ENCODE assay signal across 8 mouse cellular contexts in genomic region chr10:80384115-80384639, GRCm38 (mm10). TPM values are rescaled to one million over a fixed set of nuclear protein-coding genes. Genes with fewer than 3 reads are reported as not detected.
A peak's percentile ranks its signal among the peaks of the same experiment; 100 is the strongest.
DNase-seq lines count a peak whose midpoint lies in the region; ATAC-seq and TF ChIP-seq lines count a peak whose summit lies in the region.

No protein-coding gene starts in this region.

- peak; percentile 45 to 62 for DNase-seq in adrenal gland, adult (ENCODE audit: inconsistent age in 2 of 2, low spot score in 1 of 2)
- no peak for DNase-seq in adrenal gland, postnatal 10 days
- DNase-seq in testis, postnatal 14 days (ENCODE audit: low spot score) = no peak
- peak; percentile 52 for DNase-seq in liver, embryonic 13.5 days
- no peak for DNase-seq in left cerebral cortex, postnatal 36 days (ENCODE audit: low spot score in 2 of 2)
- DNase-seq in gastrocnemius, postnatal 36 days = no peak

- no peaks in the 10 kb centered on the region for H3K36me3 ChIP-seq in testis, adult 2 months (ENCODE audit: control insufficient read depth, insufficient read depth, low read length)
- peaks cover 26% of the 10 kb centered on the region for H3K36me3 ChIP-seq in liver, embryonic 13.5 days

- peaks cover 17% of the 10 kb centered on the region for H3K4me1 ChIP-seq in testis, adult 2 months (ENCODE audit: control insufficient read depth, insufficient read depth, low read length)
- H3K4me1 ChIP-seq in liver, embryonic 13.5 days (replicated peaks) = peaks cover 57% of the 10 kb centered on the region

- intact Hi-C loops in left cerebral cortex, postnatal 36 days (cut with DNase I) = no loop called here
- intact Hi-C loops in gastrocnemius, postnatal 36 days (cut with DNase I) = no loop called here

- TF ChIP-seq CTCF in testis, adult 2 months (IDR thresholded peaks at IDR 0.05; ENCODE audit: control insufficient read depth, insufficient read depth, insufficient replicate concordance, low read depth, low read length) = no peak

- ATAC-seq in liver, embryonic 13.5 days (ENCODE audit: low read depth) = peak; percentile 21; the same call in 1 of the 2 replicates
- ATAC-seq in megakaryocyte progenitor cell, adult 5-6 weeks (replicated peaks; ENCODE audit: poor library complexity) = no peak

- no peak overlapping the region; the same call in 1 of the 2 replicates for H3K27ac ChIP-seq in testis, adult 2 months (ENCODE audit: control insufficient read depth, insufficient read depth, low read depth, low read length)
- peak overlapping the region; percentile 80 for H3K27ac ChIP-seq in liver, embryonic 13.5 days

- H3K9ac ChIP-seq in liver, embryonic 13.5 days = peak overlapping the region; percentile 82

- H3K9me3 ChIP-seq in liver, embryonic 13.5 days (replicated peaks) = no peaks in the 10 kb centered on the region

- TF ChIP-seq POLR2A in testis, adult 2 months (IDR thresholded peaks at IDR 0.05; ENCODE audit: control insufficient read depth, low read depth, low read length) = no peak

- no peaks in the 10 kb centered on the region for H3K27me3 ChIP-seq in testis, adult 2 months (ENCODE audit: control insufficient read depth, insufficient read depth, low read length)
- H3K27me3 ChIP-seq in liver, embryonic 13.5 days = peaks cover 7% of the 10 kb centered on the region; the same call in 1 of the 2 replicates

- H3K4me2 ChIP-seq in liver, embryonic 13.5 days = peak overlapping the region; percentile 98

- H3K4me3 ChIP-seq in testis, adult 2 months (ENCODE audit: control insufficient read depth, low read depth, low read length) = peak overlapping the region; percentile 94
- no peak overlapping the region for H3K4me3 ChIP-seq in liver, embryonic 13.5 days (replicated peaks)

- 68% methylated on average over 4 of the region's 4 CpGs for WGBS in liver, embryonic 13.5 days (ENCODE audit: insufficient replicate concordance)

RNA-seq across cellular contexts. Expression of gene Mex3d, which starts 3.3 kb away (rescaled TPM):
- total RNA-seq in adrenal gland, postnatal 10 days (2021) = 10 to 100 TPM; 19.6 to 21.8 TPM
- polyA plus RNA-seq in testis, adult 2 months (2012; rRNA removed) = 596 and 686 TPM in 2 replicates
- 1.0 and 1.1 TPM in 2 replicates for polyA plus RNA-seq in liver, embryonic 13.5 days (2015; fragmentation: Nextera tagmentation; extraction: Ambion mirVana)
- total RNA-seq in megakaryocyte progenitor cell, adult 5-6 weeks (2015) = 1.9 and 4.3 TPM in 2 replicates
- 2.7 and 7.9 TPM in 2 replicates for total RNA-seq in megakaryocyte progenitor cell, adult 5-6 weeks (2017)
- 10 to 100 TPM; 18.1 to 23.4 TPM for total RNA-seq in left cerebral cortex, postnatal 36 days (2021)
- total RNA-seq in gastrocnemius, postnatal 36 days (2021) = 1 to 10 TPM; 3.4 to 4.5 TPM

RNA-seq across cellular contexts. Expression of gene Mbd3, which starts 15.2 kb away (rescaled TPM):
- 100 to 1,000 TPM; 103 to 113 TPM for total RNA-seq in adrenal gland, postnatal 10 days (2021)
- polyA plus RNA-seq in testis, adult 2 months (2012; rRNA removed) = 135 and 153 TPM in 2 replicates
- polyA plus RNA-seq in liver, embryonic 13.5 days (2015; fragmentation: Nextera tagmentation; extraction: Ambion mirVana) = 81.2 and 87.4 TPM in 2 replicates
- 91.1 and 96.6 TPM in 2 replicates for total RNA-seq in megakaryocyte progenitor cell, adult 5-6 weeks (2015)
- total RNA-seq in megakaryocyte progenitor cell, adult 5-6 weeks (2017) = 82.8 and 90.8 TPM in 2 replicates
- 100 to 1,000 TPM; 147 to 150 TPM for total RNA-seq in left cerebral cortex, postnatal 36 days (2021)
- total RNA-seq in gastrocnemius, postnatal 36 days (2021) = 10 to 100 TPM; 95.1 to 99.9 TPM

RNA-seq across cellular contexts. Expression of gene Uqcr11, which starts 22.5 kb away (rescaled TPM):
- 1,000 to 10,000 TPM; 1,321 to 1,365 TPM for total RNA-seq in adrenal gland, postnatal 10 days (2021)
- 446 and 549 TPM in 2 replicates for polyA plus RNA-seq in testis, adult 2 months (2012; rRNA removed)
- polyA plus RNA-seq in liver, embryonic 13.5 days (2015; fragmentation: Nextera tagmentation; extraction: Ambion mirVana) = 474 and 603 TPM in 2 replicates
- total RNA-seq in megakaryocyte progenitor cell, adult 5-6 weeks (2015) = 202 and 210 TPM in 2 replicates
- 184 and 263 TPM in 2 replicates for total RNA-seq in megakaryocyte progenitor cell, adult 5-6 weeks (2017)
- 100 to 1,000 TPM; 411 to 444 TPM for total RNA-seq in left cerebral cortex, postnatal 36 days (2021)
- total RNA-seq in gastrocnemius, postnatal 36 days (2021) = 100 to 1,000 TPM; 825 to 866 TPM

RNA-seq across cellular contexts. Expression of gene Plk5, which starts 27.9 kb away (rescaled TPM):
- total RNA-seq in adrenal gland, postnatal 10 days (2021) = under 1 TPM in 1 of 2 experiments, not detected in 1; 0.12 TPM
- polyA plus RNA-seq in testis, adult 2 months (2012; rRNA removed) = 1.3 and 1.7 TPM in 2 replicates
- polyA plus RNA-seq in liver, embryonic 13.5 days (2015; fragmentation: Nextera tagmentation; extraction: Ambion mirVana) = 0.12 TPM in 1 of 2 replicates, not detected in the other
- not detected in 2 replicates for total RNA-seq in megakaryocyte progenitor cell, adult 5-6 weeks (2015)
- not detected in 2 replicates for total RNA-seq in megakaryocyte progenitor cell, adult 5-6 weeks (2017)
- total RNA-seq in left cerebral cortex, postnatal 36 days (2021) = 10 to 100 TPM; 16.9 to 33.1 TPM
- under 1 TPM; 0.15 to 0.20 TPM for total RNA-seq in gastrocnemius, postnatal 36 days (2021)

RNA-seq across cellular contexts. Expression of gene Adamtsl5, which starts 36.0 kb away (rescaled TPM):
- total RNA-seq in adrenal gland, postnatal 10 days (2021) = 10 to 100 TPM in 1 of 2 experiments, 1 to 10 TPM in 1; 7.6 to 18.7 TPM
- 3.3 and 4.1 TPM in 2 replicates for polyA plus RNA-seq in testis, adult 2 months (2012; rRNA removed)
- polyA plus RNA-seq in liver, embryonic 13.5 days (2015; fragmentation: Nextera tagmentation; extraction: Ambion mirVana) = 1.8 and 2.5 TPM in 2 replicates
- 0.15 and 0.25 TPM in 2 replicates for total RNA-seq in megakaryocyte progenitor cell, adult 5-6 weeks (2015)
- total RNA-seq in megakaryocyte progenitor cell, adult 5-6 weeks (2017) = 0.20 and 0.46 TPM in 2 replicates
- total RNA-seq in left cerebral cortex, postnatal 36 days (2021) = 10 to 100 TPM in 1 of 2 experiments, 1 to 10 TPM in 1; 7.5 to 10.0 TPM
- 10 to 100 TPM; 27.4 to 38.1 TPM for total RNA-seq in gastrocnemius, postnatal 36 days (2021)

Comparison
In these comparisons a context has a peak if more than half of its experiments do, and no peak if none do; other contexts are left out.
1. DNase-seq: peak in adrenal gland, adult (2 of 2) and liver, embryonic 13.5 days (single experiment); none in adrenal gland, postnatal 10 days (single experiment), testis, postnatal 14 days (single experiment), left cerebral cortex, postnatal 36 days (0 of 2) and gastrocnemius, postnatal 36 days (0 of 2).